Mouse (Mus musculus): Measurements from ENCODE around the gene Mfsd14a. TPM values are rescaled to one million over a fixed set of nuclear protein-coding genes. Genes with fewer than 3 reads are reported as not detected.
"Not testable (repeated sequence)": the region's sequence is repeated elsewhere in the genome, so short reads cannot be mapped to it uniquely, and the experiment has no call there.

The Mfsd14a gene
- total and polyA plus RNA-seq, 3 experiments: 12.0 to 19.5 (median 17.5) TPM

- Histone ChIP-seq H3K9ac (ENCODE audit: low read depth, low read length) (no peak within 1 kb of the TSS), H3K27me3 (ENCODE audit: control insufficient read depth, insufficient read depth, low read length) (no peaks in the 10 kb centered on the region), H3K27ac (no peak within 1 kb of the TSS), H3K4me1 (ENCODE audit: control insufficient read depth, insufficient read depth, low read length) (no peaks in the 10 kb centered on the region), H3K79me2 (replicated peaks; ENCODE audit: control insufficient read depth, insufficient read depth, low read length) (no peaks in the 10 kb centered on the region), H3K4me3 (no peak within 1 kb of the TSS), H3K36me3 (ENCODE audit: control insufficient read depth, insufficient read depth, low read length) (no peaks in the 10 kb centered on the region)
- intact Hi-C loops (cut with DNase I): no loop called here
- 96% methylated on average over 1 of the region's 1 CpGs for WGBS
- DNase-seq: no peak
- TF ChIP-seq POLR2A (IDR thresholded peaks at IDR 0.05; ENCODE audit: insufficient read depth, low read depth, low read length) (no peak), CTCF (IDR thresholded peaks at IDR 0.05) (no peak), EP300 (IDR thresholded peaks at IDR 0.05; ENCODE audit: insufficient read depth, low read depth, low read length) (no peak)
Observed at GRCm38 (mm10) chr3:116681160-116681559, 18.7 kb upstream of the Mfsd14a start, which contains the start of gene Gm43191. Gene Gm43191 (minus strand): TSS chr3:116681260.

GRCm38 (mm10) chr3:116664281-116664680, 1.8 kb upstream of the Mfsd14a start:
- H3K36me3 ChIP-seq (ENCODE audit: control insufficient read depth, insufficient read depth, low read length); H3K4me3 ChIP-seq; H3K79me2 ChIP-seq (replicated peaks; ENCODE audit: control insufficient read depth, insufficient read depth, low read length); DNase-seq; H3K27me3 ChIP-seq (ENCODE audit: control insufficient read depth, insufficient read depth, low read length); H3K4me1 ChIP-seq (ENCODE audit: control insufficient read depth, insufficient read depth, low read length); H3K9ac ChIP-seq (ENCODE audit: low read depth, low read length); H3K27ac ChIP-seq: not testable (repeated sequence)
- 95% methylated on average over 9 of the region's 9 CpGs for WGBS
- intact Hi-C loops (cut with DNase I): loop anchor here (5.0 kb wide), 1 partner anchor 157 kb away; the partner anchor contains the start of gene Rtca

GRCm38 (mm10) chr3:116661870-116662414, 535 bp downstream of the Mfsd14a start:
- no peak for DNase-seq
- H3K4me3 ChIP-seq: peak overlapping the region; percentile 69
- TF ChIP-seq EP300 (IDR thresholded peaks at IDR 0.05; ENCODE audit: insufficient read depth, low read depth, low read length): no peak
- TF ChIP-seq POLR2A (IDR thresholded peaks at IDR 0.05; ENCODE audit: insufficient read depth, low read depth, low read length): no peak
- no peak for TF ChIP-seq CTCF (IDR thresholded peaks at IDR 0.05)
- intact Hi-C loops (cut with DNase I): loop anchor here (2.0 to 5.0 kb wide), 4 partner anchors 23 to 155 kb away; partner anchors contain the start of genes Rtca and Sass6
- peak overlapping the region; percentile 95 for H3K9ac ChIP-seq (ENCODE audit: low read depth, low read length)
- no peaks in the 10 kb centered on the region for H3K27me3 ChIP-seq (ENCODE audit: control insufficient read depth, insufficient read depth, low read length)
- peaks cover 13% of the 10 kb centered on the region for H3K4me1 ChIP-seq (ENCODE audit: control insufficient read depth, insufficient read depth, low read length)
- H3K27ac ChIP-seq: peak overlapping the region; percentile 92
- peaks cover 10% of the 10 kb centered on the region for H3K36me3 ChIP-seq (ENCODE audit: control insufficient read depth, insufficient read depth, low read length)
- WGBS: under 1% methylated on average over 67 of the region's 68 CpGs
- peaks cover 5% of the 10 kb centered on the region for H3K79me2 ChIP-seq (replicated peaks; ENCODE audit: control insufficient read depth, insufficient read depth, low read length)

- intact Hi-C loops (cut with DNase I): loop anchor here (2.0 to 5.0 kb wide), 2 partner anchors 23 to 154 kb away; partner anchors contain the start of gene Rtca
Observed at GRCm38 (mm10) chr3:116661288-116661869, 1.1 kb downstream of the Mfsd14a start.

GRCm38 (mm10) chr3:116659856-116660430, 2.5 kb downstream of the Mfsd14a start:
- H3K27ac ChIP-seq: no peak overlapping the region
- peaks cover 22% of the 10 kb centered on the region for H3K4me1 ChIP-seq (ENCODE audit: control insufficient read depth, insufficient read depth, low read length)
- 62% methylated on average over 13 of the region's 13 CpGs for WGBS
- H3K27me3 ChIP-seq (ENCODE audit: control insufficient read depth, insufficient read depth, low read length): no peaks in the 10 kb centered on the region
- no peak overlapping the region for H3K4me3 ChIP-seq
- H3K79me2 ChIP-seq (replicated peaks; ENCODE audit: control insufficient read depth, insufficient read depth, low read length): peaks cover 7% of the 10 kb centered on the region
- intact Hi-C loops (cut with DNase I): loop anchor here (2.0 to 5.0 kb wide), 2 partner anchors 21 to 153 kb away; partner anchors contain the start of gene Rtca
- DNase-seq: no peak
- TF ChIP-seq EP300 (IDR thresholded peaks at IDR 0.05; ENCODE audit: insufficient read depth, low read depth, low read length) (no peak), POLR2A (IDR thresholded peaks at IDR 0.05; ENCODE audit: insufficient read depth, low read depth, low read length) (no peak), CTCF (IDR thresholded peaks at IDR 0.05) (no peak)
- H3K36me3 ChIP-seq (ENCODE audit: control insufficient read depth, insufficient read depth, low read length): peaks cover 16% of the 10 kb centered on the region
- H3K9ac ChIP-seq (ENCODE audit: low read depth, low read length): no peak overlapping the region

More at GRCm38 (mm10) chr3:116661288-116661869, 1.1 kb downstream of the Mfsd14a start:
- no peak for DNase-seq
- TF ChIP-seq EP300 (IDR thresholded peaks at IDR 0.05; ENCODE audit: insufficient read depth, low read depth, low read length): no peak
- TF ChIP-seq POLR2A (IDR thresholded peaks at IDR 0.05; ENCODE audit: insufficient read depth, low read depth, low read length): no peak
- no peak for TF ChIP-seq CTCF (IDR thresholded peaks at IDR 0.05)
- WGBS: 4% methylated on average over 16 of the region's 16 CpGs
- H3K4me1 ChIP-seq (ENCODE audit: control insufficient read depth, insufficient read depth, low read length): peaks cover 15% of the 10 kb centered on the region
- peaks cover 5% of the 10 kb centered on the region for H3K79me2 ChIP-seq (replicated peaks; ENCODE audit: control insufficient read depth, insufficient read depth, low read length)
- H3K4me3 ChIP-seq: peak overlapping the region; percentile 69
- peaks cover 12% of the 10 kb centered on the region for H3K36me3 ChIP-seq (ENCODE audit: control insufficient read depth, insufficient read depth, low read length)
- H3K27me3 ChIP-seq (ENCODE audit: control insufficient read depth, insufficient read depth, low read length): no peaks in the 10 kb centered on the region
- peak overlapping the region; percentile 92 for H3K27ac ChIP-seq
- peak overlapping the region; percentile 95 for H3K9ac ChIP-seq (ENCODE audit: low read depth, low read length)
